Mouse (Mus musculus) thymus, adult 2 months (tissue): Measurements from ENCODE around the gene Gk5.

Experiments used
- CTCF ChIP-seq: fragments of 200-500 bp; IDR thresholded peaks from 2 replicates; pipeline ENCODE4 v1.5.1; 2012; ENCODE audit warnings: mild to moderate bottlenecking, control low read depth, low read length, moderate library complexity, borderline replicate concordance; ENCODE audit not compliant: control insufficient read depth, poor library complexity, insufficient read depth; ENCODE audit errors: extremely low read depth
- POLR2A ChIP-seq: fragments of 200-500 bp; IDR thresholded peaks from 2 replicates; pipeline ENCODE4 v1.6.1; 2012; ENCODE audit warnings: mild to moderate bottlenecking, low read length, control low read depth, moderate library complexity; ENCODE audit not compliant: control insufficient read depth, poor library complexity, insufficient read depth; ENCODE audit errors: extremely low read depth

GRCm38 (mm10) chr9:96217799-96218198 is 98.6 kb downstream of the Gk5 start:
- TF ChIP-seq CTCF (no peak), POLR2A (no peak)
